Mouse (Mus musculus) brain, adult 2 months (tissue): ENCODE measurements around the gene Vmn1r27.

Source experiments
- DNase-seq: peaks from one replicate; pipeline ENCODE4 v3.0.0; 2011; ENCODE audit warnings: low read depth, low spot score

The Vmn1r27 gene

GRCm38 (mm10) chr6:58218721-58219120, at the start of gene Vmn1r27:
Gene Vmn1r27 (minus strand): TSS chr6:58218821.
- DNase-seq = no peak

GRCm38 (mm10) chr6:58261737-58262136, 43.1 kb upstream of the Vmn1r27 start, which contains the start of gene Vmn1r28:
Gene Vmn1r28 (plus strand): TSS chr6:58262037.
- no peak for DNase-seq

- DNase-seq = peak; percentile 6
Observed at GRCm38 (mm10) chr6:58216119-58216518, 2.5 kb downstream of the Vmn1r27 start.
